Mouse (Mus musculus): Measurements from ENCODE around the gene Cpne4. TPM values are rescaled to one million over a fixed set of nuclear protein-coding genes. Genes with fewer than 3 reads are reported as not detected.

Gene Cpne4
- polyA plus RNA-seq, 1 experiment = 404 TPM

DNA sequence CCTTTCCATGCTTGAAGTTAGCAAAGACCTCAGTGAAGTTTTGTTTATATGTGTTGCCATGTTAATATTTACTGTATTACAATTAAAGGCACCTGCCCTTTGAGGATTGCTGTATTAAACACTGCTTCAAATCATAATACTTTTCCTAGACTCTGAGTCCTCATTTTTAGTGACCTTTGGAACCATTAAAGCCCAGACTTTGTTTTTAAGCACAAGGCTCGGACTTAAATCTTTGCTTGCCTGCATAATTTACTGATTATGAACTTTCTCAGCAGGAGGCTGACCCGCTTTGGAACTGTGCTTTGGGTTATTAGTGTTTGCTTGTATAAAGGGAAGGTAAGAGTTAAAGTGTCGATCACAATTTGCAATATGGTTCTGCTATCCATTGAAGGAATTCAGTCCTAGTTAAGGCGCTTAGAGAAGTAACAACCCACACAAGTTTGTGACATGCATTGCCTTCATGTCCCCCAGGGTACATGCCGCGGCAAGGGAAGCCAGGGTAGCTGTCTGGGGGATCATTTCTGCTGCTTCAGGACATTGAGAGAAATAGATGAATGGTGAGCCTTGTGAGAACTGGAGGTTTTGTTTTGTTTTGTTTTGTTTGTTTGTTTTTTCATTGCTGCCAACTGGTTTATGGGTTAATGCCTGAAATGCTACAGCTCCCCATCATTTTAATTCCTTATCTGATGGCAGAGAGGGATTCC is 35.0 kb downstream of the Cpne4 start:
- Histone ChIP-seq H3K27ac (ENCODE audit: insufficient read depth, low read depth, low read length) (no peak overlapping the region), H3K4me1 (ENCODE audit: control insufficient read depth, insufficient read depth, low read length) (peaks cover 15% of the 10 kb centered on the region), H3K4me3 (ENCODE audit: insufficient read depth, low read depth, low read length) (no peak overlapping the region)
- WGBS = 61% methylated on average over 6 of the region's 6 CpGs
- TF ChIP-seq POLR2A (IDR thresholded peaks at IDR 0.05; ENCODE audit: insufficient read depth, low read depth, low read length) = no peak
- TF ChIP-seq CTCF (IDR thresholded peaks at IDR 0.05; ENCODE audit: insufficient read depth, low read depth, low read length) = no peak

DNA sequence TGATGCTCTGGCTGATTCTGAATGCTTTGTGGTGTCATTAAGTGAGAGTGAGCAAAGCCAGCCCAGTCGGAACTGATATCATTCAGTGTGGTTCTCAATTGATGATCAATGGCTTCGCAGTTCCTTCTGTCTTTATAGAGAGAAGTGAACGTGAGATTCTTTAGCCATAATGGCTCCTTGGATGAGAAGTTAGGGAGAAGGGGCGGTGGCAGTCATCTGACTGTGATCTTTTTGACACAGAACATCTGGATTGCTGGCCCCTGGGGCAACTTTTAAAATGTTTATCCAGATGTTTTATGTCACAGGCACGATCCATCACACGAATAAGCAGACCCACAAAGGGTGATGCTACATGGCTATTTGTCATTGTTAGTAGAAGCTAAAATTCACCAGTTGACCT is 35.6 kb downstream of the Cpne4 start:
- H3K4me3 ChIP-seq (ENCODE audit: insufficient read depth, low read depth, low read length) = no peak overlapping the region
- TF ChIP-seq CTCF (IDR thresholded peaks at IDR 0.05; ENCODE audit: insufficient read depth, low read depth, low read length) = no peak
- no peak for TF ChIP-seq POLR2A (IDR thresholded peaks at IDR 0.05; ENCODE audit: insufficient read depth, low read depth, low read length)
- WGBS = 72% methylated on average over 6 of the region's 6 CpGs
- no peak overlapping the region for H3K27ac ChIP-seq (ENCODE audit: insufficient read depth, low read depth, low read length)
- H3K4me1 ChIP-seq (ENCODE audit: control insufficient read depth, insufficient read depth, low read length) = peaks cover 15% of the 10 kb centered on the region

DNA sequence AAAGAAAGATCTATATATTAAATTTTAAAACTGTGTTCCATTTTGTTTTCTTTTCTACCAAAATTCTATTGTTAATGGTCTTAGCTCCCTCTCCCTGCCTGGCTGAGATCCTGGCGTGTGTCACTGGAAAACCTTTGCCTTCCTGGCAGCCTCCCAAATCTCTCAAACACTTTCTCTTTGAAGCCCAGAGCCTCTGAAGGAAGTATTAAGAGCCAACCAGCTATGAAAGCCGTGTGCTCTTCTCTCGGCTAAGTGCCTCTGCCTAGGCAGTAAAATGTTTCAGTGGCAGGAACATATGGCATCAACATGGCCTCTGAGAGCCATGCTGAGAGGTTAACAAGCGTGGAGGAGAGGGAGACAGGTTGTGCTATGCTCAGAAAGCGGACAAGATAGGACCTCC is 47.5 kb downstream of the Cpne4 start:
- Histone ChIP-seq H3K4me3 (ENCODE audit: insufficient read depth, low read depth, low read length) (no peak overlapping the region), H3K27ac (ENCODE audit: insufficient read depth, low read depth, low read length) (no peak overlapping the region), H3K4me1 (ENCODE audit: control insufficient read depth, insufficient read depth, low read length) (peaks cover 15% of the 10 kb centered on the region)
- no peak for TF ChIP-seq CTCF (IDR thresholded peaks at IDR 0.05; ENCODE audit: insufficient read depth, low read depth, low read length)
- WGBS = 42% methylated on average over 5 of the region's 5 CpGs

DNA sequence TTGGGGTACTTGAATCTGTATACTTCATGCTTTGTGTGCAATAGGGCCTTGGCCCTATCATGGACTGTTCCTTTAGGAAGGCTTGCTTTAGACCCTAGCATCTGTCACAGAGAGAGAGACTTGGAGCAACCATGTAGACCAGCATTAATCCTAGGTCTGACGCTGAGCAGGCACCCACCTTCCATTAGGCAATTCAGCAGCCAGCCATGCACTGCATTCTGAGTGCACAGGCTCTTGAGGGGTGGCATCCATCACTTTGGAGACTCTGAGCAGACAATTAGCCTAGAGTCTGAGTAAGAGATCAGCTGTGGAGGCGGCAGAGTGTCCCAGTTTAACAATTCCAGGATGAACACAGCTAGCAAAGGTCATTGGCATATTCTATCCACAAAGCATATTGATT is 47.9 kb downstream of the Cpne4 start:
- Histone ChIP-seq H3K4me3 (ENCODE audit: insufficient read depth, low read depth, low read length) (no peak overlapping the region), H3K4me1 (ENCODE audit: control insufficient read depth, insufficient read depth, low read length) (peaks cover 15% of the 10 kb centered on the region), H3K27ac (ENCODE audit: insufficient read depth, low read depth, low read length) (no peak overlapping the region)
- WGBS = 53% methylated on average over 2 of the region's 2 CpGs
- TF ChIP-seq POLR2A (IDR thresholded peaks at IDR 0.05; ENCODE audit: insufficient read depth, low read depth, low read length) = no peak
- TF ChIP-seq CTCF (IDR thresholded peaks at IDR 0.05; ENCODE audit: insufficient read depth, low read depth, low read length) = no peak

DNA sequence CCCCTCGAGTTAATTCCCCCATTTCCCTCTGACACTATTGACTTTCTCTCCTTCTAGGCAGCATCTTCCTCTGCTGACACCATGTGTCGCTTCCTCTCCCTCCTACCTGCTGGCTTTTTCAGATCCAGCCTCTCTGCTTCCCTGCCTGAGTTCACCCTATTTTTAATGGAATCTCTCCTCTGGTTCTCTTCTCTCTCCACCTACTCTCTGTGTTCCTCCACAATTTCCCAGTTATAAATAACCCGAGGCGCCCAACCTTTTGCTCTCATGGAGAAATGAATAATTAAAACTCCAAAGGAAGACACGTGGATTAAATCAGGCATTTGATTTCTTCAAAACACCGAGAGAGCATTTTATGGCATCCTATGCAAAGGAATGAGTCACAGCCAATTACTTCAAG is 65.4 kb downstream of the Cpne4 start:
- WGBS = 31% methylated on average over 6 of the region's 6 CpGs
- TF ChIP-seq CTCF (IDR thresholded peaks at IDR 0.05; ENCODE audit: insufficient read depth, low read depth, low read length) (no peak), POLR2A (IDR thresholded peaks at IDR 0.05; ENCODE audit: insufficient read depth, low read depth, low read length) (no peak)
- H3K4me1 ChIP-seq (ENCODE audit: control insufficient read depth, insufficient read depth, low read length) = peaks cover 18% of the 10 kb centered on the region
- no peak overlapping the region for H3K4me3 ChIP-seq (ENCODE audit: insufficient read depth, low read depth, low read length)
- H3K27ac ChIP-seq (ENCODE audit: insufficient read depth, low read depth, low read length) = peak overlapping the region; percentile 56; the same call in 1 of the 2 replicates

DNA sequence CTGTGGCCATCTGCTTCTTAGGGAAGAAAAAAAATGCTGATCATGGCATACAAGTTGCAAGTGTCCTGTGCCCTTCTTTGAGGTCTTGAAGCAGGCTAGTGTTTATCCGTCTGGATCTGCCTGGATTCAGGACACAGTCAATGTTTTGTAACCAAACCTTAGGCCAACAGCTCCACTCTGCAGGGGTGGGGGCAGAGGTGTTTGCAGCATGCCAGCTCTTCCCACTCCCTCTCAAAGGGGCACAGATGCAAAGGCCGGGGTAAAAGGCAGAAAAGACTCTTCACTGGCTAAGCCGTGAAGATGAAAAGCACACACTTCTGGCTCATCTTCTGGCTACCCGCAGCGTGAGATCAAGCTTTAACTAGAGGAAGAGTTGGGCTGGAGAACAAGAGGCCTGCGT is 69.6 kb downstream of the Cpne4 start:
- WGBS = 31% methylated on average over 6 of the region's 6 CpGs

DNA sequence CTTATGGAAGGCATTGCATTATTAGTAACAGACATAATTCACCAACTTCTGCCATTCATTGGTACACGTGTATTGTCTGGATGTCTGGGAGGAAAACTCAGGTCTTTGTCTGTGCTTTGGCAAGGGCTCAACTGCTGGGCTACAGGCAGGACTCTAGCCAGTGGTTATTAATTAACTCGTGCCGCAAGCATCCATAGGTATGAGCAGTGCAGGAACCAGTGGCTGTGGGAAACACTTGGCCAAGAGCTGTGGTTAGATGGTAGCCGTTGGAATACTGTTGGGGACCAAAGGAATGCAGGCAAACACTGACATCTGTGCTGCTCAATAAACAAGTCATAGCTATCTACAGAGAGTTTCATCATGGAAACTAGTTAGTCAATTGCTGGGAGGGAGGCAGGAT is 76.5 kb downstream of the Cpne4 start:
- WGBS = 45% methylated on average over 4 of the region's 4 CpGs
- TF ChIP-seq CTCF (IDR thresholded peaks at IDR 0.05; ENCODE audit: insufficient read depth, low read depth, low read length) (no peak), POLR2A (IDR thresholded peaks at IDR 0.05; ENCODE audit: insufficient read depth, low read depth, low read length) (no peak)
- Histone ChIP-seq H3K4me3 (ENCODE audit: insufficient read depth, low read depth, low read length) (no peak overlapping the region), H3K4me1 (ENCODE audit: control insufficient read depth, insufficient read depth, low read length) (peaks cover 6% of the 10 kb centered on the region), H3K27ac (ENCODE audit: insufficient read depth, low read depth, low read length) (no peak overlapping the region)

More for the DNA sequence above, 69.6 kb downstream of the Cpne4 start:
- peaks cover 16% of the 10 kb centered on the region for H3K4me1 ChIP-seq (ENCODE audit: control insufficient read depth, insufficient read depth, low read length)
- TF ChIP-seq CTCF (IDR thresholded peaks at IDR 0.05; ENCODE audit: insufficient read depth, low read depth, low read length) = no peak
- TF ChIP-seq POLR2A (IDR thresholded peaks at IDR 0.05; ENCODE audit: insufficient read depth, low read depth, low read length) = no peak
- no peak overlapping the region for H3K4me3 ChIP-seq (ENCODE audit: insufficient read depth, low read depth, low read length)
- 0 out of 2 replicates have a peak overlapping the region, but pooled peaks have one; percentile 9 for H3K27ac ChIP-seq (ENCODE audit: insufficient read depth, low read depth, low read length)

DNA sequence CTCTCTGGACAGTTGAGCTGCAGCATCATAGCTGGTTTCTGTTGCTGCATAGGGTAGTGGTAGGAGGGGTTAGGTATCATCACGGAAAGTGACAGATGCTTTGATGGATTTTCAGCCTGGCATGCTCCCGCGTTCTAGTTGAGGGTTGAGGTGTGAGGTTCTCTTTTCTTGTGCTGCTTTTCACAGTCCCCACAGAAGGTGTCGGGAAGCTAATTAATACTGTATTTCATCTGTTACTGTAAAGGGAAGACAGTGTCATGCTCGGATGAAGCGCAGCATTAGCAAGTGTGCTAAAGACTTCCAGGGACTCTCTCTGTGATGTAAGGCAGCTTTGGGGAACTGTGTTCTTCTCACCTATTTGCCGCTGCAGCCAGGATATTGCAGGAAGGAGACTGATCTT is 80.7 kb downstream of the Cpne4 start:
- WGBS = 56% methylated on average over 7 of the region's 7 CpGs
- H3K27ac ChIP-seq (ENCODE audit: insufficient read depth, low read depth, low read length) = no peak overlapping the region
- no peak for TF ChIP-seq POLR2A (IDR thresholded peaks at IDR 0.05; ENCODE audit: insufficient read depth, low read depth, low read length)
- no peak for TF ChIP-seq CTCF (IDR thresholded peaks at IDR 0.05; ENCODE audit: insufficient read depth, low read depth, low read length)
- no peak overlapping the region for H3K4me3 ChIP-seq (ENCODE audit: insufficient read depth, low read depth, low read length)
- H3K4me1 ChIP-seq (ENCODE audit: control insufficient read depth, insufficient read depth, low read length) = peaks cover 6% of the 10 kb centered on the region

DNA sequence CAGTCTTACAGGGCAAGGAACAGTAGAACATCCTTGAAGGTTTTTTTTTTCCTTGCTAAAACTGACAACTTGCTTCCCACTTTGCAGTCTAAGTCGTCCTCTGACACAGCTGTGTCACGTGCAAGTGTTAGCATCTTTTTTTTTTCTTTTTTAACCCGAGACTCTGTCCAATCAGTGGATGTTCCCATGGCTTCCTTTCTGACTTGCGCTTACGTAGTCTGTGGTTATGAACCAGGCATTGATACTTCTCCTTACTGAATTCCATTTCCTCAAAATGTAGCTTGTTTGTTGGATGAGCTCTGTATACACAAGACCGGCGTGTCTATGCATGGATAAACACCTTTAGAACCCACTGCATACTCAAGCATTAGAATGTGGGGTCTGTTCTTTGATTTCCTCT is 82.2 kb downstream of the Cpne4 start:
- no peak for TF ChIP-seq POLR2A (IDR thresholded peaks at IDR 0.05; ENCODE audit: insufficient read depth, low read depth, low read length)
- TF ChIP-seq CTCF (IDR thresholded peaks at IDR 0.05; ENCODE audit: insufficient read depth, low read depth, low read length) = no peak
- Histone ChIP-seq H3K4me3 (ENCODE audit: insufficient read depth, low read depth, low read length) (no peak overlapping the region), H3K27ac (ENCODE audit: insufficient read depth, low read depth, low read length) (no peak overlapping the region), H3K4me1 (ENCODE audit: control insufficient read depth, insufficient read depth, low read length) (peaks cover 4% of the 10 kb centered on the region)
- WGBS = 73% methylated on average over 7 of the region's 7 CpGs

All from olfactory bulb, adult 2 months (tissue).